Mouse (Mus musculus) lung, postnatal 0 days (tissue): Measurements from ENCODE around the gene P3h2. TPM values are rescaled to one million over a fixed set of nuclear protein-coding genes. Genes with fewer than 3 reads are reported as not detected.

Experiments
- ATAC-seq: fragments of 200-750 bp; cut with Nextera tagmentation; 2 replicates; pipeline ENCODE4 v1.8.0; 2017; ENCODE audit warnings: moderate library complexity
- DNase-seq: peaks from one replicate; pipeline ENCODE4 v3.0.0-alpha.2; 2016; ENCODE audit warnings: low spot score
- H3K27ac ChIP-seq: fragments of 300-500 bp; sonication (generic); 2 replicates; pipeline ENCODE4 v1.5.1; 2014; ENCODE audit warnings: antibody characterized with exemption, mild to moderate bottlenecking, low read length, mixed read lengths
- H3K27me3 ChIP-seq: fragments of 300-500 bp; sonication (generic); replicated peaks from 2 replicates; pipeline ENCODE4 v1.6.1; 2014; ENCODE audit warnings: low read length, mixed read lengths; ENCODE audit not compliant: insufficient read depth
- H3K36me3 ChIP-seq: fragments of 300-500 bp; sonication (generic); 2 replicates; pipeline ENCODE4 v1.6.1; 2014; ENCODE audit warnings: low read length, mixed read lengths; ENCODE audit not compliant: insufficient read depth
- H3K4me1 ChIP-seq: fragments of 300-500 bp; sonication (generic); 2 replicates; pipeline ENCODE4 v1.6.1; 2014; ENCODE audit warnings: antibody characterized with exemption, low read depth, low read length, mixed read lengths; ENCODE audit not compliant: insufficient read depth
- H3K4me2 ChIP-seq: fragments of 300-500 bp; sonication (generic); replicated peaks from 2 replicates; pipeline ENCODE4 v1.6.1; 2014; ENCODE audit warnings: low read depth, mild to moderate bottlenecking, low read length, moderate library complexity, mixed read lengths
- H3K4me3 ChIP-seq: fragments of 300-500 bp; sonication (generic); 2 replicates; pipeline ENCODE4 v1.5.1; 2014; ENCODE audit warnings: low read depth, low read length
- H3K9ac ChIP-seq: fragments of 300-500 bp; sonication (generic); replicated peaks from 2 replicates; pipeline ENCODE4 v1.6.1; 2014; ENCODE audit warnings: low read depth, mild to moderate bottlenecking
- H3K9me3 ChIP-seq: fragments of 300-500 bp; sonication (generic); 2 replicates; pipeline ENCODE4 v1.6.1; 2016; ENCODE audit warnings: low read length, mixed read lengths
- CTCF ChIP-seq: IDR thresholded peaks from 2 replicates; pipeline ENCODE4 v1.5.1; 2016; ENCODE audit warnings: antibody characterized with exemption, mild to moderate bottlenecking
- EP300 ChIP-seq: IDR thresholded peaks from 2 replicates; pipeline ENCODE4 v1.6.1; 2016; ENCODE audit warnings: antibody characterized with exemption, mild to moderate bottlenecking, control low read depth
- WGBS: fragments of 180-500 bp; shearing (Covaris S2); extraction: QIAGEN DNeasy Blood & Tissue Kit; methylation state at CpG from one replicate; pipeline ENCODE4 v1.1.7; 2014; 5-methylcytosine and 5-hydroxymethylcytosine counted together
- polyA plus RNA-seq: library from polyadenylated mRNA; unstranded; fragments of >200 nt; fragmentation: Nextera tagmentation; extraction: Ambion mirVana; gene quantifications from 2 replicates; pipeline ENCODE4 v1.2.1, GENCODE M21; 2015

P3h2 gene
- polyA plus RNA-seq, 1 experiment from 2014 or later, result 1.5 TPM

DNA sequence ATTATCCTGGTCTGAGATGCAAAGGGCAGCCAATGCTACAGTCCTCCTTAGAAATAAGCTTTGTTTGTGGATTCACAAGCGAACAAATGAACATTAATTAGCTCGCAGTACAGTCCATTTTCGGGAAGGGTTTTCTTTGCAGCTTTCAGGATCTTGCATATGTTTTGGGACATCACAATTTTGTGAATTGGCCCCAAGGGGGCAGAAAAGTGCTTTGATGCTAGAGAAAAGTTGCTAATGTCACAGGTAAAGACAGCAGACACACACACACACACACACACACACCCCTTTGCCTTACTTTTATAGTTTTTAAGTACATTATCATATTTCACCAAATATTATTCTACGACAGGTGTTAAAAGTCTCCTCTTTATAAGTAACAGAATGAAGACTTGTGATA is 82.2 kb downstream of the P3h2 start:
- Histone ChIP-seq H3K27ac (no peak overlapping the region), H3K4me3 (no peak overlapping the region), H3K9me3 (no peaks in the 10 kb centered on the region), H3K36me3 (no peaks in the 10 kb centered on the region), H3K9ac (no peak overlapping the region), H3K27me3 (no peaks in the 10 kb centered on the region), H3K4me1 (no peaks in the 10 kb centered on the region), H3K4me2 (no peak overlapping the region)
- TF ChIP-seq EP300 (no peak), CTCF (peak; percentile 52)
- WGBS, result 87% methylated on average over 4 of the region's 4 CpGs
- ATAC-seq (no peak), DNase-seq (no peak)

GRCm38 (mm10) chr16:26021759-26022158 is 83.8 kb downstream of the P3h2 start:
- no peaks in the 10 kb centered on the region for H3K9me3 ChIP-seq
- DNase-seq (no peak), ATAC-seq (no peak)
- H3K9ac ChIP-seq, result no peak overlapping the region
- no peak overlapping the region for H3K27ac ChIP-seq
- no peak for TF ChIP-seq EP300
- TF ChIP-seq CTCF, result peak; percentile 50
- no peak overlapping the region for H3K4me3 ChIP-seq
- H3K4me2 ChIP-seq, result no peak overlapping the region
- H3K27me3 ChIP-seq, result no peaks in the 10 kb centered on the region
- H3K4me1 ChIP-seq, result no peaks in the 10 kb centered on the region
- no peaks in the 10 kb centered on the region for H3K36me3 ChIP-seq
- 45% methylated on average over 2 of the region's 2 CpGs for WGBS

GRCm38 (mm10) chr16:26005811-26006210 is 99.8 kb downstream of the P3h2 start:
- ATAC-seq, result no peak
- Histone ChIP-seq H3K4me3 (no peak overlapping the region), H3K36me3 (no peaks in the 10 kb centered on the region), H3K9ac (no peak overlapping the region), H3K9me3 (no peaks in the 10 kb centered on the region), H3K4me2 (no peak overlapping the region), H3K27ac (no peak overlapping the region), H3K27me3 (no peaks in the 10 kb centered on the region), H3K4me1 (no peaks in the 10 kb centered on the region)
- 77% methylated on average over 3 of the region's 3 CpGs for WGBS
- DNase-seq, result no peak
- TF ChIP-seq EP300, result no peak
- TF ChIP-seq CTCF, result no peak

DNA sequence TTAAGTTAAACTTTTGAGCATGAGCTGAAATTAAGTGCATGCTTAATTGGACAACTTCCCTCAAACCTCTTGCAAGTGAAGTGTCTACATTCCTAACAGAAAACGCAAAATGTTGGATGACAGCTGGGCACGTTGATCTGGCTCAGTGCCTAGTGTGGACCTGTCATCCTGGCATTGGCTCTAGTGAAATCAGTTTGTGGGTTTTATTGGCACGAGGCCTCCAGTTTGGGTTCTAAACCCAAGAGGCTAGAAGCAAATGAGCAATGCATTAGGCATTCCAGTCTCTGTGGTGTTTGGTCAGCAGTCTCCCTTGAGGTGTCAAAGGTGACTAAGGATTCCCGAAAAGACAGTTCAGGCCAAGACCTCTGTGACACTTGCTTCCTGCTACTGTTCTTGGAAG is 102.3 kb downstream of the P3h2 start:
- TF ChIP-seq EP300, result no peak
- Histone ChIP-seq H3K4me2 (no peak overlapping the region), H3K27me3 (no peaks in the 10 kb centered on the region), H3K9ac (no peak overlapping the region), H3K36me3 (no peaks in the 10 kb centered on the region), H3K27ac (no peak overlapping the region), H3K4me1 (no peaks in the 10 kb centered on the region), H3K4me3 (no peak overlapping the region), H3K9me3 (no peaks in the 10 kb centered on the region)
- DNase-seq, result peak; percentile 21
- WGBS, result 33% methylated on average over 4 of the region's 4 CpGs
- peak; percentile 26 for ATAC-seq

GRCm38 (mm10) chr16:26002848-26003247 is 102.7 kb downstream of the P3h2 start:
- Histone ChIP-seq H3K4me2 (no peak overlapping the region), H3K9ac (no peak overlapping the region), H3K27ac (no peak overlapping the region), H3K4me3 (no peak overlapping the region), H3K27me3 (no peaks in the 10 kb centered on the region), H3K9me3 (no peaks in the 10 kb centered on the region), H3K4me1 (no peaks in the 10 kb centered on the region), H3K36me3 (no peaks in the 10 kb centered on the region)
- ATAC-seq, result no peak
- no peak for DNase-seq
- WGBS, result 59% methylated on average over 9 of the region's 9 CpGs
- TF ChIP-seq CTCF, result no peak
- no peak for TF ChIP-seq EP300

- no peak for DNase-seq
- no peak overlapping the region for H3K9ac ChIP-seq
- WGBS, result 81% methylated on average over 3 of the region's 3 CpGs
These were observed 111.0 kb downstream of the P3h2 start for GRCm38 (mm10) chr16:25994605-25995004.

GRCm38 (mm10) chr16:25987221-25987620 is 118.4 kb downstream of the P3h2 start:
- no peak for ATAC-seq
- Histone ChIP-seq H3K4me1 (no peaks in the 10 kb centered on the region), H3K27me3 (no peaks in the 10 kb centered on the region), H3K4me3 (no peak overlapping the region), H3K4me2 (no peak overlapping the region), H3K9me3 (no peaks in the 10 kb centered on the region), H3K27ac (no peak overlapping the region), H3K9ac (no peak overlapping the region), H3K36me3 (no peaks in the 10 kb centered on the region)
- no peak for DNase-seq
- 91% methylated on average over 5 of the region's 5 CpGs for WGBS
- TF ChIP-seq EP300 (no peak), CTCF (no peak)

More at GRCm38 (mm10) chr16:25994605-25995004, 111.0 kb downstream of the P3h2 start:
- Histone ChIP-seq H3K4me1 (no peaks in the 10 kb centered on the region), H3K9me3 (no peaks in the 10 kb centered on the region), H3K4me2 (no peak overlapping the region), H3K4me3 (no peak overlapping the region), H3K36me3 (no peaks in the 10 kb centered on the region), H3K27me3 (no peaks in the 10 kb centered on the region), H3K27ac (no peak overlapping the region)
- TF ChIP-seq EP300, result no peak
- TF ChIP-seq CTCF, result no peak
- ATAC-seq, result no peak
